Comparison of ENCODE assay signal across 20 mouse cellular contexts in genomic region chr4:154908490-154908889, GRCm38 (mm10). TPM values are rescaled to one million over a fixed set of nuclear protein-coding genes. Genes with fewer than 3 reads are reported as not detected.
DNase-seq lines count a peak whose midpoint lies in the region; ATAC-seq lines count a peak whose summit lies in the region.
"Had no signal": no experiment of that assay in that cellular context is flagged by ENCODE, and none has a peak within 500 bp of the region (broad histone marks: within the 10 kb centered on the region; RNA-seq: fewer than 3 reads in every experiment).

No protein-coding gene starts in this region.

- DNase-seq in forebrain, embryonic 10.5 days (ENCODE audit: extremely low spot score, low spot score), result no peak
- DNase-seq in liver, result peak; percentile 42
- no peak for DNase-seq in liver, embryonic 13.5 days
- no peak for DNase-seq in embryo, embryonic 10 days (ENCODE audit: low spot score)
- DNase-seq in neural tube, embryonic 10.5 days (ENCODE audit: extremely low spot score, low spot score), result no peak
- DNase-seq: adrenal gland, adult 8-10 months had no signal

- H3K4me1 ChIP-seq in forebrain, embryonic 10.5 days, result peaks cover 42% of the 10 kb centered on the region
- peaks cover 12% of the 10 kb centered on the region; the same call in 1 of the 2 replicates for H3K4me1 ChIP-seq in forebrain, embryonic 13.5 days
- H3K4me1 ChIP-seq in liver, embryonic 13.5 days (replicated peaks), result peaks cover 82% of the 10 kb centered on the region
- H3K4me1 ChIP-seq in liver, embryonic 16.5 days (ENCODE audit: control insufficient read depth, low read depth, low read length), result peaks cover 59% of the 10 kb centered on the region
- H3K4me1 ChIP-seq in hindbrain, embryonic 13.5 days (replicated peaks), result peaks cover 19% of the 10 kb centered on the region; the same call in 1 of the 2 replicates

- no peak overlapping the region for H3K4me3 ChIP-seq in forebrain, embryonic 10.5 days
- no peak overlapping the region for H3K4me3 ChIP-seq in forebrain, embryonic 13.5 days
- H3K4me3 ChIP-seq in liver, embryonic 13.5 days (replicated peaks), result no peak overlapping the region
- H3K4me3 ChIP-seq in liver, embryonic 16.5 days (ENCODE audit: low read depth, low read length), result no peak overlapping the region
- no peak overlapping the region for H3K4me3 ChIP-seq in hindbrain, embryonic 13.5 days
- H3K4me3 ChIP-seq: embryonic facial prominence, embryonic 10.5 days; embryonic facial prominence, embryonic 13.5 days; gastrocnemius, adult 2 months; heart, embryonic 12.5 days; heart, embryonic 15.5 days; hindbrain, embryonic 10.5 days had no signal

- no peak for ATAC-seq in forebrain, embryonic 13.5 days
- ATAC-seq in liver, embryonic 13.5 days (ENCODE audit: low read depth), result no peak
- no peak for ATAC-seq in liver, embryonic 16.5 days (ENCODE audit: low read depth)
- no peak for ATAC-seq in hindbrain, embryonic 13.5 days (ENCODE audit: low FRiP score)

- no peaks in the 10 kb centered on the region for H3K9me3 ChIP-seq in forebrain, embryonic 10.5 days
- no peaks in the 10 kb centered on the region for H3K9me3 ChIP-seq in forebrain, embryonic 13.5 days (replicated peaks)
- H3K9me3 ChIP-seq in liver, embryonic 13.5 days (replicated peaks), result no peaks in the 10 kb centered on the region
- H3K9me3 ChIP-seq in liver, embryonic 16.5 days (replicated peaks; ENCODE audit: control insufficient read depth, low read length), result no peaks in the 10 kb centered on the region
- H3K9me3 ChIP-seq in hindbrain, embryonic 13.5 days, result no peaks in the 10 kb centered on the region
- H3K9me3 ChIP-seq: embryonic facial prominence, embryonic 10.5 days; embryonic facial prominence, embryonic 13.5 days; heart, embryonic 12.5 days; heart, embryonic 15.5 days; hindbrain, embryonic 10.5 days had no signal

- H3K9ac ChIP-seq in forebrain, embryonic 13.5 days, result no peak overlapping the region
- H3K9ac ChIP-seq in liver, embryonic 13.5 days, result peak overlapping the region; percentile 74
- H3K9ac ChIP-seq in liver, embryonic 16.5 days (ENCODE audit: low read depth, low read length), result peak overlapping the region; percentile 44; the same call in 1 of the 2 replicates
- H3K9ac ChIP-seq in hindbrain, embryonic 13.5 days, result no peak overlapping the region
- H3K9ac ChIP-seq: forebrain, postnatal 0 days; heart, embryonic 12.5 days; heart, embryonic 15.5 days; hindbrain, embryonic 14.5 days had no signal

- H3K36me3 ChIP-seq in forebrain, embryonic 10.5 days (replicated peaks), result no peaks in the 10 kb centered on the region
- no peaks in the 10 kb centered on the region for H3K36me3 ChIP-seq in forebrain, embryonic 13.5 days (ENCODE audit: poor library complexity, severe bottlenecking)
- H3K36me3 ChIP-seq in liver, embryonic 13.5 days, result 0 out of 2 replicates have a peak, but pooled peaks cover 2% of the 10 kb centered on the region
- no peaks in the 10 kb centered on the region for H3K36me3 ChIP-seq in liver, embryonic 16.5 days (ENCODE audit: control insufficient read depth, insufficient read depth)
- no peaks in the 10 kb centered on the region for H3K36me3 ChIP-seq in hindbrain, embryonic 13.5 days
- H3K36me3 ChIP-seq: embryonic facial prominence, embryonic 10.5 days; embryonic facial prominence, embryonic 13.5 days; heart, embryonic 12.5 days; heart, embryonic 15.5 days; hindbrain, embryonic 10.5 days had no signal

- H3K27ac ChIP-seq in forebrain, embryonic 10.5 days, result peak overlapping the region; percentile 78; the same call in 1 of the 2 replicates
- no peak overlapping the region for H3K27ac ChIP-seq in forebrain, embryonic 13.5 days
- peak overlapping the region; percentile 95 for H3K27ac ChIP-seq in liver, embryonic 13.5 days
- H3K27ac ChIP-seq in liver, embryonic 16.5 days (ENCODE audit: low read length), result peak overlapping the region; percentile 70
- H3K27ac ChIP-seq in hindbrain, embryonic 13.5 days, result no peak overlapping the region
- H3K27ac ChIP-seq: gastrocnemius, adult 2 months; hindbrain, embryonic 14.5 days had no signal

- H3K27me3 ChIP-seq in forebrain, embryonic 10.5 days (ENCODE audit: poor library complexity, severe bottlenecking), result no peaks in the 10 kb centered on the region
- 0 out of 2 replicates have a peak, but pooled peaks cover 2% of the 10 kb centered on the region for H3K27me3 ChIP-seq in forebrain, embryonic 13.5 days
- H3K27me3 ChIP-seq in liver, embryonic 13.5 days, result no peaks in the 10 kb centered on the region
- H3K27me3 ChIP-seq in liver, embryonic 16.5 days (ENCODE audit: control insufficient read depth, insufficient read depth, low read depth, low read length), result no peaks in the 10 kb centered on the region
- peaks cover 6% of the 10 kb centered on the region; the same call in 1 of the 2 replicates for H3K27me3 ChIP-seq in hindbrain, embryonic 13.5 days
- H3K27me3 ChIP-seq: embryonic facial prominence, embryonic 13.5 days; heart, embryonic 15.5 days had no signal

- WGBS in forebrain, embryonic 10.5 days, result 89% methylated on average over 5 of the region's 5 CpGs
- 88% methylated on average over 5 of the region's 5 CpGs for WGBS in forebrain, embryonic 13.5 days
- WGBS in liver, embryonic 13.5 days (ENCODE audit: insufficient replicate concordance), result 36% methylated on average over 5 of the region's 5 CpGs
- WGBS in liver, embryonic 16.5 days (ENCODE audit: insufficient replicate concordance), result 54% methylated on average over 5 of the region's 5 CpGs
- 95% methylated on average over 5 of the region's 5 CpGs for WGBS in hindbrain, embryonic 13.5 days

- H3K4me2 ChIP-seq in forebrain, embryonic 13.5 days, result no peak overlapping the region
- peak overlapping the region; percentile 58 for H3K4me2 ChIP-seq in liver, embryonic 13.5 days
- H3K4me2 ChIP-seq in liver, embryonic 16.5 days (ENCODE audit: low read depth, low read length), result peak overlapping the region; percentile 38
- no peak overlapping the region for H3K4me2 ChIP-seq in hindbrain, embryonic 13.5 days
- H3K4me2 ChIP-seq: hindbrain, embryonic 14.5 days had no signal

RNA-seq across cellular contexts. Expression of gene Fam213b, which starts 9.6 kb away (rescaled TPM):
- polyA plus RNA-seq in forebrain, embryonic 10.5 days (2016; fragmentation: Nextera tagmentation; extraction: Ambion mirVana), result 36.1 and 36.3 TPM in 2 replicates
- 29.5 and 34.1 TPM in 2 replicates for polyA plus RNA-seq in forebrain, embryonic 13.5 days (2015; fragmentation: Nextera tagmentation; extraction: Ambion mirVana)
- 9.0 and 9.2 TPM in 2 replicates for polyA plus RNA-seq in liver, embryonic 13.5 days (2015; fragmentation: Nextera tagmentation; extraction: Ambion mirVana)
- 7.4 and 8.5 TPM in 2 replicates for polyA plus RNA-seq in liver, embryonic 16.5 days (2015; fragmentation: Nextera tagmentation; extraction: Ambion mirVana)
- 44.1 and 48.8 TPM in 2 replicates for polyA plus RNA-seq in hindbrain, embryonic 13.5 days (2015; fragmentation: Nextera tagmentation; extraction: Ambion mirVana)

RNA-seq across cellular contexts. Expression of gene Tnfrsf14, which starts 19.9 kb away (rescaled TPM):
- 0.68 and 0.93 TPM in 2 replicates for polyA plus RNA-seq in forebrain, embryonic 10.5 days (2016; fragmentation: Nextera tagmentation; extraction: Ambion mirVana)
- polyA plus RNA-seq in forebrain, embryonic 13.5 days (2015; fragmentation: Nextera tagmentation; extraction: Ambion mirVana), result 0.14 and 0.28 TPM in 2 replicates
- polyA plus RNA-seq in liver, embryonic 13.5 days (2015; fragmentation: Nextera tagmentation; extraction: Ambion mirVana), result 49.5 and 51.7 TPM in 2 replicates
- 54.3 and 59.8 TPM in 2 replicates for polyA plus RNA-seq in liver, embryonic 16.5 days (2015; fragmentation: Nextera tagmentation; extraction: Ambion mirVana)
- 0.22 and 0.25 TPM in 2 replicates for polyA plus RNA-seq in hindbrain, embryonic 13.5 days (2015; fragmentation: Nextera tagmentation; extraction: Ambion mirVana)
- polyA plus RNA-seq: forebrain, embryonic 14.5 days; forebrain, postnatal 0 days had no signal

RNA-seq across cellular contexts. Expression of gene Mmel1, which starts 39.1 kb away (rescaled TPM):
- 0.09 and 0.14 TPM in 2 replicates for polyA plus RNA-seq in forebrain, embryonic 10.5 days (2016; fragmentation: Nextera tagmentation; extraction: Ambion mirVana)
- 0.12 and 0.24 TPM in 2 replicates for polyA plus RNA-seq in forebrain, embryonic 13.5 days (2015; fragmentation: Nextera tagmentation; extraction: Ambion mirVana)
- polyA plus RNA-seq in liver, embryonic 13.5 days (2015; fragmentation: Nextera tagmentation; extraction: Ambion mirVana), result 2.4 TPM in 2 replicates
- 2.4 and 2.7 TPM in 2 replicates for polyA plus RNA-seq in liver, embryonic 16.5 days (2015; fragmentation: Nextera tagmentation; extraction: Ambion mirVana)
- 0.13 and 0.25 TPM in 2 replicates for polyA plus RNA-seq in hindbrain, embryonic 13.5 days (2015; fragmentation: Nextera tagmentation; extraction: Ambion mirVana)
- polyA plus RNA-seq: inflammation-experienced regulatory T-cells, adult 6 months had no signal

RNA-seq across cellular contexts. Expression of gene Hes5, which starts 52.2 kb away (rescaled TPM):
- polyA plus RNA-seq in forebrain, embryonic 10.5 days (2016; fragmentation: Nextera tagmentation; extraction: Ambion mirVana), result 272 and 295 TPM in 2 replicates
- polyA plus RNA-seq in forebrain, embryonic 13.5 days (2015; fragmentation: Nextera tagmentation; extraction: Ambion mirVana), result 243 and 266 TPM in 2 replicates
- 0.08 and 0.23 TPM in 2 replicates for polyA plus RNA-seq in liver, embryonic 13.5 days (2015; fragmentation: Nextera tagmentation; extraction: Ambion mirVana)
- polyA plus RNA-seq in liver, embryonic 16.5 days (2015; fragmentation: Nextera tagmentation; extraction: Ambion mirVana), result 0.11 and 0.13 TPM in 2 replicates
- polyA plus RNA-seq in hindbrain, embryonic 13.5 days (2015; fragmentation: Nextera tagmentation; extraction: Ambion mirVana), result 154 and 185 TPM in 2 replicates
- polyA plus RNA-seq: erythroblast, embryonic 14.5 days had no signal

RNA-seq across cellular contexts. Expression of gene Pank4, which starts 55.4 kb away (rescaled TPM):
- 46.8 and 51.8 TPM in 2 replicates for polyA plus RNA-seq in forebrain, embryonic 10.5 days (2016; fragmentation: Nextera tagmentation; extraction: Ambion mirVana)
- polyA plus RNA-seq in forebrain, embryonic 13.5 days (2015; fragmentation: Nextera tagmentation; extraction: Ambion mirVana), result 41.1 and 45.0 TPM in 2 replicates
- polyA plus RNA-seq in liver, embryonic 13.5 days (2015; fragmentation: Nextera tagmentation; extraction: Ambion mirVana), result 23.9 and 27.0 TPM in 2 replicates
- polyA plus RNA-seq in liver, embryonic 16.5 days (2015; fragmentation: Nextera tagmentation; extraction: Ambion mirVana), result 20.7 and 23.3 TPM in 2 replicates
- polyA plus RNA-seq in hindbrain, embryonic 13.5 days (2015; fragmentation: Nextera tagmentation; extraction: Ambion mirVana), result 37.4 and 38.1 TPM in 2 replicates

Comparison
In these comparisons a context has a peak if more than half of its experiments do, and no peak if none do; other contexts are left out.
1. H3K27ac ChIP-seq: peak in forebrain, embryonic 10.5 days (single experiment), liver, embryonic 13.5 days (single experiment) and liver, embryonic 16.5 days (single experiment); none in forebrain, embryonic 13.5 days (single experiment) and hindbrain, embryonic 13.5 days (single experiment).
2. H3K4me2 ChIP-seq: peak in liver, embryonic 13.5 days (single experiment) and liver, embryonic 16.5 days (single experiment); none in forebrain, embryonic 13.5 days (single experiment) and hindbrain, embryonic 13.5 days (single experiment).
3. H3K9ac ChIP-seq: peak in liver, embryonic 13.5 days (single experiment) and liver, embryonic 16.5 days (single experiment); none in forebrain, embryonic 13.5 days (single experiment) and hindbrain, embryonic 13.5 days (single experiment).
4. RNA of gene Tnfrsf14, which starts 19.9 kb away (polyA plus RNA-seq): 54.3 to 59.8 TPM in liver, embryonic 16.5 days and 49.5 to 51.7 TPM in liver, embryonic 13.5 days; 0.68 to 0.93 TPM in forebrain, embryonic 10.5 days, 0.22 to 0.25 TPM in hindbrain, embryonic 13.5 days and 0.14 to 0.28 TPM in forebrain, embryonic 13.5 days; every median in the first group is over 10 times any median in the second.